Mouse (Mus musculus): ENCODE data around the gene Cx3cl1. TPM values are rescaled to one million over a fixed set of nuclear protein-coding genes. Genes with fewer than 3 reads are reported as not detected.

The Cx3cl1 gene
- polyA plus RNA-seq, 1 experiment from 2014 or later = 9.4 TPM

DNA sequence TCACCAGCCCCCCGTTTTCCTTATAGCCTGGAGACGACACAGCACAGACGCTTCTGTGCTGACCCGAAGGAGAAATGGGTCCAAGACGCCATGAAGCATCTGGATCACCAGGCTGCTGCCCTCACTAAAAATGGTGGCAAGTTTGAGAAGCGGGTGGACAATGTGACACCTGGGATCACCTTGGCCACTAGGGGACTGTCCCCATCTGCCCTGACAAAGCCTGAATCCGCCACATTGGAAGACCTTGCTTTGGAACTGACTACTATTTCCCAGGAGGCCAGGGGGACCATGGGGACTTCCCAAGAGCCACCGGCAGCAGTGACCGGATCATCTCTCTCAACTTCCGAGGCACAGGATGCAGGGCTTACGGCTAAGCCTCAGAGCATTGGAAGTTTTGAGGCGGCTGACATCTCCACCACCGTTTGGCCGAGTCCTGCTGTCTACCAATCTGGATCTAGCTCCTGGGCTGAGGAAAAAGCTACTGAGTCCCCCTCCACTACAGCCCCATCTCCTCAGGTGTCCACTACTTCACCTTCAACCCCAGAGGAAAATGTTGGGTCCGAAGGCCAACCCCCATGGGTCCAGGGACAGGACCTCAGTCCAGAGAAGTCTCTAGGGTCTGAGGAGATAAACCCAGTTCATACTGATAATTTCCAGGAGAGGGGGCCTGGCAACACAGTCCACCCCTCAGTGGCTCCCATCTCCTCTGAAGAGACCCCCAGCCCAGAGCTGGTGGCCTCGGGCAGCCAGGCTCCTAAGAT is 7.9 kb downstream of the Cx3cl1 start:
- Histone ChIP-seq H3K4me1 (ENCODE audit: control insufficient read depth, insufficient read depth, low read length) (peaks cover 7% of the 10 kb centered on the region), H3K4me2 (no peak overlapping the region), H3K9me3 (ENCODE audit: control insufficient read depth, low read length) (no peaks in the 10 kb centered on the region), H3K9ac (ENCODE audit: low read length) (no peak overlapping the region), H3K4me3 (ENCODE audit: low read depth, low read length) (no peak overlapping the region), H3K27ac (ENCODE audit: low read depth, low read length) (no peak overlapping the region), H3K27me3 (ENCODE audit: control insufficient read depth, insufficient read depth, low read length) (no peaks in the 10 kb centered on the region), H3K36me3 (ENCODE audit: control insufficient read depth, insufficient read depth, low read length) (no peaks in the 10 kb centered on the region)
- no peak for ATAC-seq (ENCODE audit: low FRiP score)
- DNase-seq (ENCODE audit: low spot score, missing footprints) = no peak
- WGBS = 93% methylated on average over 16 of the region's 16 CpGs

DNA sequence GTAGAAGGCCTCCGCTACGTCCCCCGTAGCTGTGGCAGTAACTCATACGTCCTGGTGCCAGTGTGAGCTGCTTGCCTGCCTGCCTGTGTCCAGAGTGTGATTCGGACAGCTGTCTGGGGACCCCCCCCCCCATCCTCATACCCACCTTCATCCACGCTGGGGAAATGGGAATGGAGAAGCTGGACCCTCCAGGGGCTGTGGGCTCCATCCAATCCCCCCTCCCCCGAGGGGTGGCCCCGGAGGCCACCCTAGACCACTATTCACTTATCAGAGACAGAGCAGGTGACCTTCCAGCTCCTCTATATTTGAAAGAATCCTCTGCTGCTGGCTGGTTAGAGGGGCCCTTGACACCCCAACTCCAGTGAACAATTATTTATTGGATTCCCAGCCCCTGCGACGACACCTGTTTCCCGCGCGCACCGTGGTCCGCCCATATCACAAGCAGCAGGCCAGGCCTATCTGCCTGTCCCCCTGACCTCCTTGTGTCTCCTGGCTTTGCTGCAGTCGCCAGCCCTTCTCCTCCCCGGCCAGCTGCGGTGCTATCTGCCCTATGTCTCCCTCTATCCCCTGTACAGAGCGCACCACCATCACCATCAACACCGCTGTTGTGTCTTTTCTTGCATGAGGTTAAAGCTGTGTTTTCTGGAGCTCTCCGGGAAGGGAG is 8.8 kb downstream of the Cx3cl1 start:
- ATAC-seq (ENCODE audit: low FRiP score) (no peak), DNase-seq (ENCODE audit: low spot score, missing footprints) (no peak)
- no peak overlapping the region for H3K27ac ChIP-seq (ENCODE audit: low read depth, low read length)
- no peak overlapping the region for H3K4me2 ChIP-seq
- H3K27me3 ChIP-seq (ENCODE audit: control insufficient read depth, insufficient read depth, low read length) = no peaks in the 10 kb centered on the region
- H3K36me3 ChIP-seq (ENCODE audit: control insufficient read depth, insufficient read depth, low read length) = no peaks in the 10 kb centered on the region
- 79% methylated on average over 21 of the region's 21 CpGs for WGBS
- peaks cover 7% of the 10 kb centered on the region for H3K4me1 ChIP-seq (ENCODE audit: control insufficient read depth, insufficient read depth, low read length)
- H3K4me3 ChIP-seq (ENCODE audit: low read depth, low read length) = no peak overlapping the region
- no peaks in the 10 kb centered on the region for H3K9me3 ChIP-seq (ENCODE audit: control insufficient read depth, low read length)
- no peak overlapping the region for H3K9ac ChIP-seq (ENCODE audit: low read length)

DNA sequence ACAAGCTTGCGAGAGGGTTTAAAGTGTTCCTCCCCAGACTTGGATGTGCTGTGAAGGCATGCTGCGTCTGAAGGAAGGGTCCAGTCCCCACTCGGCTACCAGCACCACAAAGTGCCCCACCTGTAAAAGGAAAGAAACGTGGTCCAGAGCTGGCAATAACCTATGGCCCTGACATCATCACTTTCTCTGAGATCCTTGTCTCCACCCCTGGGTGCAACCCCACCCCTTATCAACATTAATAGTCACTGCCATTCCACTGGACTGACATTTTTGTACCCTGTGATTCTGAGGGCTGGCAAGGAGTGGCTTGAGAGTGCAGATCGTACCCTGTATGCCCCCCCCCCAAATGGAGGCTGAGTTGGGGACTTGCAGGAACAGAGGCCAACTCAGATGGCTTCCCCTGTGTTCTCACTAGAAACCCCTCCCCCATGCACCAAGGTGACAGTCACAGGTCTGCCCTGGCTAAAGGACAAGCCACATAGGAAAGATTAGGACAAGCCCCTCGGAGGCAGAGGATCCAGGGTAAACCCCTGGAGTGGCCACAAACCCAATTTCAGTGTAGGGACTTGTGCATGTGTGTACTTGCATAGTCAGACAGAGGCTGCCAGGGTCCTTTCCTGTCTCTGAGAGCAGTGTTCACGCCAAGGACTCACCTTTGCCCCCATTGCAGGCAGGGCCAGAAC is 9.5 kb downstream of the Cx3cl1 start:
- WGBS = 53% methylated on average over 7 of the region's 7 CpGs
- no peak overlapping the region; the same call in 1 of the 2 replicates for H3K4me2 ChIP-seq
- no peak for DNase-seq (ENCODE audit: low spot score, missing footprints)

DNA sequence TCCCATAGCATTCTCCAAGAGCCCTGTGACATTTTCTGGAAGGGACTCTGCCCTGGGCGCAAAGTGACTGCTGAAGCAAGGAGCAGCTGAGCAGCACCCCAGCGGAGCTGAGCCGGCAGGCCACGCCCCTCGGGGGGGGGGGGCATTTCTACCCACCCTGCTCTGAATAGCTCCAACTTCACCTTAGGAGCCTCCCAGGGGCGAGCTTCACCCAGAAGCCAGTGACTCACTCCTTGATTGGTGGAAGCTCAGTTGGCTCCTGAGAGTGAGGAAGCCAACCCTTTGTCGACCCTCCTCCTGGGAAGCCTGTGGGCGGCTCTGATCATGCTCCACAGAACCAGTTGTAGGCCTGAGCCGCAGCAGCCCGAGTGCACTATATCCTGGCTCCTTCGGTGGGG is 10.0 kb downstream of the Cx3cl1 start:
- no peak overlapping the region for H3K27ac ChIP-seq (ENCODE audit: low read depth, low read length)
- WGBS = 5% methylated on average over 11 of the region's 11 CpGs
- ATAC-seq (ENCODE audit: low FRiP score) = peak; percentile 34; the same call in 1 of the 2 replicates

More for the DNA sequence above, 9.5 kb downstream of the Cx3cl1 start:
- H3K27me3 ChIP-seq (ENCODE audit: control insufficient read depth, insufficient read depth, low read length) = no peaks in the 10 kb centered on the region
- no peak overlapping the region for H3K4me3 ChIP-seq (ENCODE audit: low read depth, low read length)
- H3K4me1 ChIP-seq (ENCODE audit: control insufficient read depth, insufficient read depth, low read length) = peaks cover 7% of the 10 kb centered on the region
- no peaks in the 10 kb centered on the region for H3K36me3 ChIP-seq (ENCODE audit: control insufficient read depth, insufficient read depth, low read length)
- no peak overlapping the region for H3K9ac ChIP-seq (ENCODE audit: low read length)
- H3K27ac ChIP-seq (ENCODE audit: low read depth, low read length) = no peak overlapping the region
- no peaks in the 10 kb centered on the region for H3K9me3 ChIP-seq (ENCODE audit: control insufficient read depth, low read length)
- ATAC-seq (ENCODE audit: low FRiP score) = peak; percentile 35; the same call in 1 of the 2 replicates

DNA sequence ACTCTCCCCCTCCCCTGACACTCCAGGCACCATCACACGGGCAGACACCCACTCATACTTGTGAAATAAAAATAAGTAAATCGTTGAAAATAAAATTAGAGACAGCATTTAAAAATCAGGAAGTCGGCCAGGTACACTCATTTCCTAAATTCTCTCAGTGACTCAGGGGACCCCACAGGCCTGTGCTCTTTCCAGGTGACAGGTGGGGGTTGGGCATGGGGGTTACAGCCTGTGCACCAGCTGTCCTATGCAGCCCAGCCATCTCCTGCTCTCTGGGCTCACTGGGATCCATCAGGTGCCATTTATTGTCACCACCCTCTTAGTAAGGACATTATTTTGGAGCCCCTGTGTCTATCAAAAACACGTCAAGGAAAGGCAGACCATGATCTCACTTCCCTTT is 12.1 kb downstream of the Cx3cl1 start:
- no peak for ATAC-seq (ENCODE audit: low FRiP score)
- WGBS = 74% methylated on average over 4 of the region's 4 CpGs

More for the DNA sequence above, 10.0 kb downstream of the Cx3cl1 start:
- Histone ChIP-seq H3K4me1 (ENCODE audit: control insufficient read depth, insufficient read depth, low read length) (peaks cover 7% of the 10 kb centered on the region), H3K9ac (ENCODE audit: low read length) (no peak overlapping the region), H3K4me2 (no peak overlapping the region; the same call in 1 of the 2 replicates), H3K9me3 (ENCODE audit: control insufficient read depth, low read length) (no peaks in the 10 kb centered on the region), H3K27me3 (ENCODE audit: control insufficient read depth, insufficient read depth, low read length) (no peaks in the 10 kb centered on the region), H3K36me3 (ENCODE audit: control insufficient read depth, insufficient read depth, low read length) (no peaks in the 10 kb centered on the region), H3K4me3 (ENCODE audit: low read depth, low read length) (no peak overlapping the region)
- DNase-seq (ENCODE audit: low spot score, missing footprints) = no peak

DNA sequence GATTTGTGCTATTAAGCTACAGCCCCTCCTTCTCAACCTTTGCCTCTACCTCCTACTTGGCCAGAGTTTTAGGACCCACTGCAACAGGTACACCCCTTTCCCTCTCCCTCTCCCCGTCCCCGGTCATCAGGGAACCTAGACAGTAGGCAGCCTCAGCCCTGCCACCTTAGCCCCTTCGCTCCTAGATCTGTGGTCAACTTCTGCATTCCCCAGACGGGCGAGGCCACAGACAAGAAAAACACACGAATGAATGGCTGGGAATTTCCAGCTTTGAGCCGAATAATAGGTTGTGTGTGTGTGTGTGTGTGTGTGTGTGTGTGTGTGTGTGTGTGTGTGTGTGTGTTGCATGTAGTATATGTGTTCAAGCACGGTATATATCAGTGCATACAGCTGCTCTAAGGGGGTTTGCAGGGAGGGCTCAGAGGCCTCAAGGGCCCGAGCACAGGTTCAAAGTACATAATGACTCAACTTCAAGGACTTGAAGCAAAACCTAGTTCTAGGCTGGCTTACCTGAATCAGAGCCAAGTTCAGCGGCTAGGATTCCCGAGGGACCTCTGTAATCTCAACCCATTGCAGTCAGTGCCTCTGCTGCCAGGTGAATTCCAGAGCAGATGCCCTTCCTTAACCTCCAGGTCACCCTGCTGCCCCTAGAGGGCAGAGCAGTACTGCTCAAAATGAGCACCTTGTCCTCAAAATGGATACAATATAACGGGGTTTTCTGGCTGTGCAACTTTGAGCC is 13.6 kb downstream of the Cx3cl1 start:
- Histone ChIP-seq H3K27ac (ENCODE audit: low read depth, low read length) (no peak overlapping the region), H3K4me2 (no peak overlapping the region), H3K36me3 (ENCODE audit: control insufficient read depth, insufficient read depth, low read length) (no peaks in the 10 kb centered on the region), H3K4me1 (ENCODE audit: control insufficient read depth, insufficient read depth, low read length) (peaks cover 20% of the 10 kb centered on the region), H3K9me3 (ENCODE audit: control insufficient read depth, low read length) (no peaks in the 10 kb centered on the region), H3K4me3 (ENCODE audit: low read depth, low read length) (no peak overlapping the region), H3K27me3 (ENCODE audit: control insufficient read depth, insufficient read depth, low read length) (no peaks in the 10 kb centered on the region), H3K9ac (ENCODE audit: low read length) (no peak overlapping the region)
- ATAC-seq (ENCODE audit: low FRiP score) (no peak), DNase-seq (ENCODE audit: low spot score, missing footprints) (peak; percentile 85)
- whole genome bisulfite sequencing = 66% methylated on average over 12 of the region's 12 CpGs

More for the DNA sequence above, 12.1 kb downstream of the Cx3cl1 start:
- Histone ChIP-seq H3K9ac (ENCODE audit: low read length) (no peak overlapping the region), H3K4me3 (ENCODE audit: low read depth, low read length) (no peak overlapping the region), H3K4me1 (ENCODE audit: control insufficient read depth, insufficient read depth, low read length) (peaks cover 9% of the 10 kb centered on the region), H3K9me3 (ENCODE audit: control insufficient read depth, low read length) (no peaks in the 10 kb centered on the region), H3K4me2 (no peak overlapping the region), H3K36me3 (ENCODE audit: control insufficient read depth, insufficient read depth, low read length) (no peaks in the 10 kb centered on the region), H3K27me3 (ENCODE audit: control insufficient read depth, insufficient read depth, low read length) (no peaks in the 10 kb centered on the region), H3K27ac (ENCODE audit: low read depth, low read length) (no peak overlapping the region)
- DNase-seq (ENCODE audit: low spot score, missing footprints) = no peak

GRCm38 (mm10) chr8:94785995-94786595 is 14.3 kb downstream of the Cx3cl1 start:
- Histone ChIP-seq H3K9me3 (ENCODE audit: control insufficient read depth, low read length) (no peaks in the 10 kb centered on the region), H3K4me3 (ENCODE audit: low read depth, low read length) (no peak overlapping the region), H3K4me1 (ENCODE audit: control insufficient read depth, insufficient read depth, low read length) (peaks cover 21% of the 10 kb centered on the region), H3K36me3 (ENCODE audit: control insufficient read depth, insufficient read depth, low read length) (no peaks in the 10 kb centered on the region), H3K4me2 (no peak overlapping the region), H3K9ac (ENCODE audit: low read length) (no peak overlapping the region), H3K27ac (ENCODE audit: low read depth, low read length) (no peak overlapping the region), H3K27me3 (ENCODE audit: control insufficient read depth, insufficient read depth, low read length) (no peaks in the 10 kb centered on the region)
- DNase-seq (ENCODE audit: low spot score, missing footprints) (no peak), ATAC-seq (ENCODE audit: low FRiP score) (no peak)
- 71% methylated on average over 6 of the region's 6 CpGs for WGBS
